Mouse (Mus musculus) MEL (cell line): ENCODE data around the gene Bbox1.

Experiments
- CTCF ChIP-seq, 3 experiments: IDR thresholded peaks in 2 of 3; conservative IDR thresholded peaks in 1 of 3; 2 replicates each; pipeline ENCODE4 v1.5.1; 2011 to 2012; ENCODE audit warnings: low read length in 3 of 3, low read depth in 2 of 3, mild to moderate bottlenecking in 2 of 3, improper control_type of control experiment in 1 of 3, inconsistent platforms in 1 of 3, mixed read lengths in 1 of 3, moderate library complexity in 1 of 3; ENCODE audit not compliant: control insufficient read depth in 1 of 3, insufficient read depth in 1 of 3, poor library complexity in 1 of 3, severe bottlenecking in 1 of 3
- GABPA ChIP-seq: IDR thresholded peaks from 2 replicates; pipeline ENCODE4 v1.6.1; 2012; ENCODE audit warnings: low read depth, mild to moderate bottlenecking, inconsistent platforms, low read length, improper control_type of control experiment, moderate library complexity
- MEF2A ChIP-seq: IDR thresholded peaks from 2 replicates; pipeline ENCODE4 v1.6.1; 2014; ENCODE audit warnings: low read depth, mild to moderate bottlenecking, inconsistent platforms, low read length, improper control_type of control experiment; ENCODE audit not compliant: poor library complexity, insufficient replicate concordance, severe bottlenecking; ENCODE audit errors: extremely low read depth
- MXI1 ChIP-seq: IDR thresholded peaks from 2 replicates; pipeline ENCODE4 v1.6.1; 2011; ENCODE audit warnings: mild to moderate bottlenecking, low read depth, low read length, improper control_type of control experiment
- POLR2A ChIP-seq, 2 experiments: IDR thresholded peaks; 2 replicates each; pipeline ENCODE4 v1.6.1; 2011 to 2012; ENCODE audit warnings: low read length in 2 of 2, mild to moderate bottlenecking in 2 of 2, control low read depth in 1 of 2, improper control_type of control experiment in 1 of 2, low read depth in 1 of 2, moderate library complexity in 1 of 2; ENCODE audit not compliant: control insufficient read depth in 1 of 2, insufficient read depth in 1 of 2, poor library complexity in 1 of 2
- POLR2AphosphoS2 ChIP-seq: IDR thresholded peaks from 2 replicates; pipeline ENCODE4 v1.6.1; 2011; ENCODE audit warnings: low read length, improper control_type of control experiment
- USF1 ChIP-seq: IDR thresholded peaks from 2 replicates; pipeline ENCODE4 v1.6.1; 2014; ENCODE audit warnings: low read depth, mild to moderate bottlenecking, inconsistent platforms, low read length, improper control_type of control experiment, moderate library complexity

- no peak for TF ChIP-seq CTCF (IDR thresholded peaks at IDR 0.05 in 2 of 3, conservative IDR thresholded peaks at IDR 0.05 in 1 of 3; ENCODE audit: control insufficient read depth in 1 of 3, insufficient read depth in 1 of 3, low read depth in 2 of 3, low read length in 3 of 3, poor library complexity in 1 of 3, severe bottlenecking in 1 of 3)
- no peak for TF ChIP-seq USF1
- TF ChIP-seq POLR2A (IDR thresholded peaks at IDR 0.05; ENCODE audit: control insufficient read depth in 1 of 2, insufficient read depth in 1 of 2, low read depth in 1 of 2, low read length in 2 of 2, poor library complexity in 1 of 2), result no peak
- TF ChIP-seq MXI1, result no peak
- no peak for TF ChIP-seq MEF2A
- TF ChIP-seq GABPA, result no peak
- TF ChIP-seq POLR2AphosphoS2, result no peak
Measured at GRCm38 (mm10) chr2:110319949-110320348, 5.6 kb upstream of the Bbox1 start.
